In genomic region chr1:179061759-179062168, GRCm38 (mm10) we compare ENCODE assay signal across 8 mouse cellular contexts.
A peak's percentile ranks its signal among the peaks of the same experiment; 100 is the strongest.
DNase-seq lines count a peak whose midpoint lies in the region; ATAC-seq and TF ChIP-seq lines count a peak whose summit lies in the region.

No protein-coding gene starts in this region.

- peaks cover 0 to 24% of the 10 kb centered on the region in 2 experiments; a peak in 2 of 4 replicates for H3K36me3 ChIP-seq in MEL (ENCODE audit: control insufficient read depth in 1 of 2, insufficient read depth in 2 of 2, low read length in 2 of 2)
- H3K36me3 ChIP-seq in embryonic facial prominence, embryonic 13.5 days = no peaks in the 10 kb centered on the region
- no peaks in the 10 kb centered on the region for H3K36me3 ChIP-seq in heart, embryonic 16.5 days (ENCODE audit: control insufficient read depth, insufficient read depth)
- no peaks in the 10 kb centered on the region for H3K36me3 ChIP-seq in stomach, embryonic 15.5 days

- H3K79me2 ChIP-seq in MEL (ENCODE audit: control insufficient read depth, insufficient read depth, low read length, poor library complexity) = no peaks in the 10 kb centered on the region

- peak; percentile 97 for DNase-seq in MEL (ENCODE audit: low read depth, low spot score)
- DNase-seq in adrenal gland, adult 8-10 months = peak; percentile 72
- DNase-seq in kidney, postnatal 36 days = peak; percentile 58 to 83
- peak; percentile 89 to 94 for DNase-seq in lung, postnatal 4 days
- no peak for DNase-seq in left cerebral cortex, adult 8-10 months (ENCODE audit: low spot score in 2 of 2)

- H3K9me3 ChIP-seq in MEL (replicated peaks; ENCODE audit: insufficient read depth, low read length) = no peaks in the 10 kb centered on the region
- no peaks in the 10 kb centered on the region for H3K9me3 ChIP-seq in embryonic facial prominence, embryonic 13.5 days
- H3K9me3 ChIP-seq in heart, embryonic 16.5 days (replicated peaks; ENCODE audit: control insufficient read depth, low read length) = no peaks in the 10 kb centered on the region
- no peaks in the 10 kb centered on the region for H3K9me3 ChIP-seq in stomach, embryonic 15.5 days

- peak; percentile 91 to 96 for TF ChIP-seq EP300 in MEL (IDR thresholded peaks at IDR 0.05; ENCODE audit: low read depth in 1 of 2, low read length in 2 of 2)

- H3K27ac ChIP-seq in MEL (ENCODE audit: control insufficient read depth, low read depth, low read length) = peak overlapping the region; percentile 94
- peak overlapping the region; percentile 94 for H3K27ac ChIP-seq in embryonic facial prominence, embryonic 13.5 days
- H3K27ac ChIP-seq in heart, embryonic 16.5 days (ENCODE audit: low read length) = peak overlapping the region; percentile 77
- H3K27ac ChIP-seq in stomach, embryonic 15.5 days = peak overlapping the region; percentile 74

- peak overlapping the region; percentile 10 to 26; a peak in 3 of 4 replicates for H3K4me3 ChIP-seq in MEL (ENCODE audit: control insufficient read depth in 1 of 2, insufficient read depth in 1 of 2, low read depth in 2 of 2, low read length in 2 of 2)
- no peak overlapping the region for H3K4me3 ChIP-seq in embryonic facial prominence, embryonic 13.5 days
- no peak overlapping the region for H3K4me3 ChIP-seq in heart, embryonic 16.5 days (ENCODE audit: low read length)
- H3K4me3 ChIP-seq in stomach, embryonic 15.5 days (replicated peaks) = no peak overlapping the region

- 8% methylated on average over 9 of the region's 9 CpGs for WGBS in embryonic facial prominence, embryonic 13.5 days
- WGBS in heart, embryonic 16.5 days = 8% methylated on average over 9 of the region's 9 CpGs
- 6% methylated on average over 9 of the region's 9 CpGs for WGBS in stomach, embryonic 15.5 days

- no peaks in the 10 kb centered on the region for H3K27me3 ChIP-seq in MEL (ENCODE audit: control insufficient read depth in 1 of 2, insufficient read depth in 2 of 2, low read length in 2 of 2)
- no peaks in the 10 kb centered on the region for H3K27me3 ChIP-seq in embryonic facial prominence, embryonic 13.5 days
- no peaks in the 10 kb centered on the region for H3K27me3 ChIP-seq in heart, embryonic 16.5 days (ENCODE audit: control insufficient read depth, insufficient read depth, low read length)
- H3K27me3 ChIP-seq in stomach, embryonic 15.5 days (replicated peaks) = no peaks in the 10 kb centered on the region

- peak overlapping the region; percentile 68 for H3K9ac ChIP-seq in MEL (ENCODE audit: control insufficient read depth, low read depth, low read length, poor library complexity, severe bottlenecking)
- no peak overlapping the region for H3K9ac ChIP-seq in embryonic facial prominence, embryonic 13.5 days
- H3K9ac ChIP-seq in heart, embryonic 16.5 days (ENCODE audit: low read length) = no peak overlapping the region
- H3K9ac ChIP-seq in stomach, embryonic 15.5 days = no peak overlapping the region

- peaks cover 19 to 22% of the 10 kb centered on the region in 2 experiments for H3K4me1 ChIP-seq in MEL (ENCODE audit: control insufficient read depth in 1 of 2, insufficient read depth in 2 of 2, low read length in 2 of 2)
- peaks cover 67% of the 10 kb centered on the region for H3K4me1 ChIP-seq in embryonic facial prominence, embryonic 13.5 days
- H3K4me1 ChIP-seq in heart, embryonic 16.5 days (ENCODE audit: control insufficient read depth, insufficient read depth, low read length) = peaks cover 32% of the 10 kb centered on the region
- peaks cover 40% of the 10 kb centered on the region for H3K4me1 ChIP-seq in stomach, embryonic 15.5 days

- no peak for TF ChIP-seq CTCF in MEL (IDR thresholded peaks at IDR 0.05 in 2 of 3, conservative IDR thresholded peaks at IDR 0.05 in 1 of 3; ENCODE audit: control insufficient read depth in 1 of 3, insufficient read depth in 1 of 3, low read depth in 2 of 3, low read length in 3 of 3, poor library complexity in 1 of 3, severe bottlenecking in 1 of 3)

- peak in 1 of 2 experiments; percentile 65; a peak in 2 of 4 replicates for TF ChIP-seq POLR2A in MEL (IDR thresholded peaks at IDR 0.05; ENCODE audit: control insufficient read depth in 1 of 2, insufficient read depth in 1 of 2, low read depth in 1 of 2, low read length in 2 of 2, poor library complexity in 1 of 2)

- no peak; the same call in 1 of the 2 replicates for TF ChIP-seq RAD21 in MEL (IDR thresholded peaks at IDR 0.05; ENCODE audit: low read depth, low read length)

- H3K4me2 ChIP-seq in embryonic facial prominence, embryonic 13.5 days = peak overlapping the region; percentile 33
- peak overlapping the region; percentile 41 for H3K4me2 ChIP-seq in heart, embryonic 16.5 days (ENCODE audit: low read depth, low read length)
- peak overlapping the region; percentile 16; the same call in 1 of the 2 replicates for H3K4me2 ChIP-seq in stomach, embryonic 15.5 days

- ATAC-seq in embryonic facial prominence, embryonic 13.5 days (ENCODE audit: insufficient number of reproducible peaks, insufficient read depth, low FRiP score, low TSS enrichment, low read depth) = peak; percentile 21; the same call in 1 of the 2 replicates
- ATAC-seq in heart, embryonic 16.5 days (replicated peaks; ENCODE audit: extremely low read depth, insufficient read depth, low FRiP score) = peak; percentile 86
- peak; percentile 70; the same call in 1 of the 2 replicates for ATAC-seq in stomach, embryonic 15.5 days (ENCODE audit: insufficient read depth, low FRiP score, low read depth)

TF ChIP-seq in MEL, 35 proteins besides CTCF, POLR2A, EP300 and RAD21:
- TF ChIP-seq USF1 (IDR thresholded peaks at IDR 0.05; ENCODE audit: low read depth, low read length) (peak; percentile 54), RCOR1 (IDR thresholded peaks at IDR 0.05; ENCODE audit: low read depth, low read length) (peak; percentile 70), JUND (IDR thresholded peaks at IDR 0.05; ENCODE audit: low read depth, low read length) (no peak), MAFK (IDR thresholded peaks at IDR 0.05; ENCODE audit: borderline replicate concordance, low read depth, low read length) (peak; percentile 54; the same call in 1 of the 2 replicates), POLR2AphosphoS5 (IDR thresholded peaks at IDR 0.05; ENCODE audit: borderline replicate concordance, low read depth, low read length) (no peak), TCF12 (IDR thresholded peaks at IDR 0.05; ENCODE audit: low read depth, low read length) (peak; percentile 92), ZC3H11A (IDR thresholded peaks at IDR 0.05; ENCODE audit: low read depth, low read length) (0 out of 2 replicates have a peak, but pooled peaks have one; percentile 6), HCFC1 (IDR thresholded peaks at IDR 0.05; ENCODE audit: low read depth, low read length) (peak; percentile 49), MAX (IDR thresholded peaks at IDR 0.05; ENCODE audit: low read length) (peak; percentile 95), POLR2AphosphoS2 (IDR thresholded peaks at IDR 0.05; ENCODE audit: low read length) (no peak; the same call in 1 of the 2 replicates), MXI1 (IDR thresholded peaks at IDR 0.05; ENCODE audit: low read depth, low read length) (peak; percentile 94), NRF1 (IDR thresholded peaks at IDR 0.05; ENCODE audit: insufficient read depth, low read depth, low read length, poor library complexity, severe bottlenecking) (no peak), E2F4 (IDR thresholded peaks at IDR 0.05; ENCODE audit: borderline replicate concordance, low read depth, low read length) (no peak), SMC3 (IDR thresholded peaks at IDR 0.05; ENCODE audit: low read depth, low read length) (no peak), MEF2A (IDR thresholded peaks at IDR 0.05; ENCODE audit: extremely low read depth, insufficient replicate concordance, low read depth, low read length, poor library complexity, severe bottlenecking) (no peak), NELFE (IDR thresholded peaks at IDR 0.05; ENCODE audit: low read depth, low read length) (no peak; the same call in 1 of the 2 replicates), CHD2 (IDR thresholded peaks at IDR 0.05; ENCODE audit: low read length) (no peak), SIN3A (IDR thresholded peaks at IDR 0.05; ENCODE audit: low read length) (peak; percentile 95), GATA1 (IDR thresholded peaks at IDR 0.05; ENCODE audit: low read depth, low read length) (peak; percentile 87), ZKSCAN1 (IDR thresholded peaks at IDR 0.05; ENCODE audit: low read depth, low read length) (no peak), ZMIZ1 (IDR thresholded peaks at IDR 0.05; ENCODE audit: low read depth, low read length) (no peak), UBTF (IDR thresholded peaks at IDR 0.05; ENCODE audit: borderline replicate concordance, insufficient read depth, low read depth, low read length) (no peak), USF2 (IDR thresholded peaks at IDR 0.05; ENCODE audit: borderline replicate concordance in 1 of 2, insufficient read depth in 1 of 2, low read depth in 1 of 2, low read length in 2 of 2) (no peak), KAT2A (conservative IDR thresholded peaks at IDR 0.05; ENCODE audit: low read depth, low read length) (no peak), GABPA (IDR thresholded peaks at IDR 0.05; ENCODE audit: low read depth, low read length) (no peak), ELF1 (IDR thresholded peaks at IDR 0.05; ENCODE audit: low read depth, low read length) (peak; percentile 44; the same call in 1 of the 2 replicates), MYC (IDR thresholded peaks at IDR 0.05; ENCODE audit: low read depth, low read length) (peak; percentile 95), TBP (IDR thresholded peaks at IDR 0.05; ENCODE audit: low read depth, low read length) (peak; percentile 71; the same call in 1 of the 2 replicates), CHD1 (IDR thresholded peaks at IDR 0.05; ENCODE audit: low read depth, low read length) (no peak), MYB (IDR thresholded peaks at IDR 0.05; ENCODE audit: low read depth, low read length) (peak; percentile 98), ETS1 (IDR thresholded peaks at IDR 0.05; ENCODE audit: low read depth, low read length) (peak; percentile 98), MAZ (IDR thresholded peaks at IDR 0.05; ENCODE audit: low read depth, low read length) (peak; percentile 72; the same call in 1 of the 2 replicates), BHLHE40 (IDR thresholded peaks at IDR 0.05; ENCODE audit: borderline replicate concordance, low read depth, low read length) (peak; percentile 78), ZNF384 (IDR thresholded peaks at IDR 0.05; ENCODE audit: low read depth, low read length) (peak; percentile 63; the same call in 1 of the 2 replicates), TAL1 (IDR thresholded peaks at IDR 0.05; ENCODE audit: low read length) (peak; percentile 15)

Comparison
In these comparisons a context has a peak if more than half of its experiments do, and no peak if none do; other contexts are left out.
1. DNase-seq: peak in MEL (single experiment), adrenal gland, adult 8-10 months (single experiment), kidney, postnatal 36 days (2 of 2) and lung, postnatal 4 days (2 of 2); none in left cerebral cortex, adult 8-10 months (0 of 2).
2. H3K4me3 ChIP-seq: peak in MEL (2 of 2); none in embryonic facial prominence, embryonic 13.5 days (single experiment), heart, embryonic 16.5 days (single experiment) and stomach, embryonic 15.5 days (single experiment).
3. ATAC-seq: peak in every context shown above with its lines; median percentile 86 in heart, embryonic 16.5 days; 70 in stomach, embryonic 15.5 days; 21 in embryonic facial prominence, embryonic 13.5 days.
4. Peak in every context shown above with its lines, with median percentiles within 50 percentile points of each other: H3K27ac ChIP-seq and H3K4me2 ChIP-seq.